Mouse (Mus musculus): ENCODE measurements around the gene Chst7.

Chst7 gene

DNA sequence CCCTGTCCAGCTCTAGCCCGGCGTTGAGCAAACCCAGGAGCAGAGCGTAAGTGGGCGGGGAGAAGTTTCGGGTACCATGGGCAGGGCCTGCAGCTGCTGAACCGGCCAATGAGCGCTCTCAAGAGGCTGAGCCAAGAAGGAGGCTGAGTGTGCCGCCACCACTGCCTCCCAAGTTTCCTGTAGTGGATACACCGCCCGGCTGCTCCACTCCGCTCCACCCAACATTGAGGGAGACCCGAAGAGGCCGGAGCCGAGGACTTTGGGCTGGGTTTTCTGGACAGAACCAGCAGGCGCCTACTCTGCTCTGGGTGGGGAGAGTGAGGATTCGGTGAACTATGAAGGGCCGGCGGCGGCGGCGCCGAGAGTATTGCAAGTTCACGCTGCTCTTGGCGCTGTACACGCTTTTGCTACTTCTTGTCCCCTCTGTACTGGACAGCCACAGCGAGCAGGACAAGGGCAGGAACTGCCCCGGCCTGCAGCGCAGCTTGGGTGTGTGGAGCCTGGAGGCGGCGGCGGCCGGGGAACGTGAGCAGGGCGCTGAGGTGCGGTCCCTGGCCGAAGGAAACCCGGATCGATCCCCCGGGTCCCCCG lies at the start of gene Chst7:
Gene Chst7, plus strand, starts transcription at position 180 of the 591 bp plus-strand sequence.
- DNase-seq: peak; percentile 83 to 84

DNA sequence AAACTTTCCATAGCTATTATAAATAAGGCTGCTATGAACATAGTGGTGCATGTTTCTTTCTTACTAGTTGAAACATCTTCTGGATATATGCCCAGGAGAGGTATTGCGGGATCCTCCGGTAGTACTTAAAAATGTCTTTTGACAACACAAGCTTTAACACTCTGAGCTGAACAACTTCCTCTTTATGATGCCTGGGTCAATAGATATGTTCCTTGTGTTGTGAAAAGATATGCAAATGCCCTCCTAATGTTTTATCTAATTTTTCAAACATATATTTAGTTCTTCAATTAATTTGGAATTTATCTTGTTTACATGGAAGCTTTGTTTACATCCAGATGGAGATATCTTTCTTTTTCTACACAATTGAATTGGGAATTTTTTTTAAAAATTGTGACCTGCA lies 47.1 kb upstream of the Chst7 start:
- no peak for DNase-seq

- no peak for DNase-seq
Observed at GRCm38 (mm10) chrX:20020942-20021341, 38.4 kb upstream of the Chst7 start.

GRCm38 (mm10) chrX:20060096-20060768 lies 872 bp downstream of the Chst7 start:
- peak; percentile 3 for DNase-seq

DNA sequence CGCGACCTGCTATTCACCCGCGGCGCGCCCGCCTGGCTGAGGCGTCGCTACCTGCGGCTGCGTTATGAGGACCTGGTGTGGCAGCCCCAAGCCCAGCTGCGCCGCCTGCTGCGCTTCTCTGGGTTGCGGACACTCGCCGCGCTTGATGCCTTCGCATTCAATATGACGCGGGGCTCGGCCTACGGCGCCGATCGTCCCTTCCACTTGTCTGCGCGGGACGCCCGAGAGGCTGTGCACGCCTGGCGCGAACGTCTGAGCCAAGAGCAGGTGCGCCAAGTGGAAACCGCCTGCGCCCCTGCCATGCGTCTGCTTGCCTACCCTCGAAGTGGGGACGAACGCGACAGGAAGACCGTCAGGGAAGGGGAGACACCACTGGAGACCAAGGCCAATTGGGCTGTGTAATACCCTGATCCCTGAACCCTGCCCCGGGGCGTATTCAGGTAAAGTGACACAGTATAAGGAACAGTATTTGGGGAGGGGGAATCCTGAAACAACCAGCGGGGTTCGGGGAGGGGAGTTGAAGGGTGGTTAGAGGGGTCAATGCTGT lies 1.5 kb downstream of the Chst7 start:
- DNase-seq: peak; percentile 2 to 4

DNA sequence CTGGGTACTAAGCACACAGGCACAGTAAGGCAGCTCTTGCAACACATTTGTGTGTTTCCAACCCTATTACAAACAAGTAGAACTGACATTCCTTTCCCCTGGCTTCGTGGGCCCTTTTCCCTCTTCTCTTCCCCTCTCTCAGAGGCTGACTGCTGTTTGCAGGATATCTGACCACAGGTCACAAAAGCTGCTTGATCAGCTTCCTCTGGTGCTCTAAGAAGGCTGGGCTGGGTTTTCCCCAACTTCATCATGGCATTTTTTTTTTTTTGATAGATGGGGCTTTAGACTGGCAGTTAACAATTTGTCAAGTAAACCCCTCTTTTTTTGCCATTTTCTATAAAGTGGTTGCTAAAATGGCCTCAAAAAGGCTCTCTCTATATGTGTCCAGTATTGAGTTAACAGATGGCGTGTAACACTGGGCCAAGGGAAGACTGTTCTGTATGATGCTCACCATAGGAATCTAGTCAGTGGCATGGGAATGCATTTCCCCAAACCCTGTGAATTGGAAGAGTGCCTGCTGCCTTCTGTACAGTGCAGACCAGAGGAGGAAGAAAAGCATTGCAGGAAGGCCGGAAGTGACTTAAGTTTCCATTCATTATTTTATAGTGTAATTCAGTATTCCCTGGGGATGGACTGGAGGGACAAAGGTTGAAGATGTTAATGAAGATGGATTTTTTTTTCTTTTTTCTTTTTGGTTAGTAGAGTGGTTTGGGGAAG lies 2.6 kb downstream of the Chst7 start:
- no peak for DNase-seq

DNA sequence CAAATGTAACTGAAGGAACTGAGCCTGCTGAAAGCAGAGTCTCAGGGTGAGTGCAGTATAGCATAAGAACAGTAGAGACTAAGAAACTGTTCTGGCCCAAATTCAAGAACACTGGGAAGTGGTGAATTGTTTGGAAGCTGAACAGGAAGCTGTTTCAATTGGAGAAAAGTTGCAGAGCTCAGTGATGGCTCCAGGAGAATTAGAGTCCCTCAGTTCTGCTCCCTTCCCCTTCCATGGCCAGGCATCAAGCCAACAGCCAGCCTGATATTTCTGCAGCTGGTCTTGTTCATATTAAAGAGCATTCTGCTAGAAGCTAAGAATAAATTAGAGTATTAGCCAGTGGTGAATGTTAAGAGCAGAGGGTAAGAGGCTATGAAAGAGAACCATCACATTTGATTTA lies 7.3 kb downstream of the Chst7 start:
- DNase-seq: no peak

GRCm38 (mm10) chrX:20070196-20070595 lies 10.8 kb downstream of the Chst7 start:
- no peak for DNase-seq

DNA sequence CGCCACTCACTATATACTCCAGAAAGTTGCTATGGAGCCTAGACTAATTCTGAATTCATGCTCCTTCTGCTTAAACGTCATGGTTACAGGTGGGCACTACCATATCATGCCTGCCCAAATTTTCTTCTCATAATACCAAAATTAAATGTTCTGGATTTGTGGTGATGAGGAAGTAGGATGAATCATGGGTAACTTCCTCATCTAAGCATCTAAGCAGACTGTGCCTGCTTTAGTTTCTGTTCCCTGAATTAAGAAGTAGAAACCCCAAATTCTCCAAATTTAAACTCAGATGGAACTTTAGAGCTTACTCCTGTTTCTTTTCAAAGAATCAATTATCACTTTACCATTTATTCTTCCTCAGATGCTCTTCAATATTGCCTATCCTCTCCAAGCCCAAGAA lies 58.4 kb downstream of the Chst7 start:
- DNase-seq: no peak

DNA sequence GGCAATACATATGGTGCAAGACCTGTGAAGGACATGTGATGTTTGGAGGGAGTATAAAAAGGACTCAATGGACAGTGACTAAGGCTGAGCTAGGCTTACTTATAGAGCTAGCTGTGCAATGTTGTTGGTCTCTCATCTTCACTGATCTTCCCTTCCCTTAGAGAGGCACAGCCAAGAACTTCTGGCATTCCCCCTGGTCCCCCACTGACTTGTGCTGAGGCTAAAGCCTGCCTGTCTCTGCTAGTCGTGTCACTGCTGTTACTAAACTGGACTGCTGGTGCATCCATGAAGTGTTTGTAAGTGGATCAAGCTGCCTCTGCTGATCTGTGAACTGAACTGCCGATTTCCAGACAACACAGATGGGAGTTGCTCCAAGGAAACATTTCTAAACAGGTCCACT lies 66.1 kb downstream of the Chst7 start:
- DNase-seq: no peak

- no peak for DNase-seq
Observed at GRCm38 (mm10) chrX:20128951-20129350, 69.6 kb downstream of the Chst7 start.

DNA sequence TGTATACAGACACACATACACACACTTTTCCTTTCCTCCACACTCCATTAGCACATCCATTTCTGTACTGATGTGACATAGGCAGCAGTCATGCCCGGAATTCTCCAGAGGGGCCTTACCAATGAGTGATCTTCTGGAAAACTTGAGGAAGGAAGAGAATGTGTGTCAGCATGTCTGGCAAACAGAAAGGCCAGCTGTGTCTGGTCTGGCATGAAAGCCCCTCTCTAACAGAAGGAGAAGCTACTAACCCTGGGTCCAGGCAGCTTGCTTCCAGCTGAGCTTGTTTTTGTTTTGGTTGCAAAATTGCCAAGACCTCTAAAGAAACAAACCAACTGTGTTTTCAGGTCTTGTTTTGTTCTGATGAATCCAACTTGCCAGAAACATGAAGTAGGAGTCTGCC lies 70.1 kb downstream of the Chst7 start:
- peak in 1 of 2 experiments; percentile 9 for DNase-seq

All from lung, adult 18-20 months (tissue).